Mouse (Mus musculus) kidney, adult 2 months (tissue): ENCODE measurements around the gene Washc1.

Experiments
- CTCF ChIP-seq: fragments of 200-500 bp; conservative IDR thresholded peaks from 2 replicates; pipeline ENCODE4 v1.5.1; 2011; ENCODE audit warnings: low read depth, mild to moderate bottlenecking, control low read depth, low read length, moderate library complexity, mixed read lengths; ENCODE audit not compliant: insufficient read depth, insufficient read length
- POLR2A ChIP-seq: fragments of 200-500 bp; IDR thresholded peaks from one replicate; pipeline ENCODE4 v1.6.1; 2011; ENCODE audit warnings: low read depth, low read length, control low read depth

DNA sequence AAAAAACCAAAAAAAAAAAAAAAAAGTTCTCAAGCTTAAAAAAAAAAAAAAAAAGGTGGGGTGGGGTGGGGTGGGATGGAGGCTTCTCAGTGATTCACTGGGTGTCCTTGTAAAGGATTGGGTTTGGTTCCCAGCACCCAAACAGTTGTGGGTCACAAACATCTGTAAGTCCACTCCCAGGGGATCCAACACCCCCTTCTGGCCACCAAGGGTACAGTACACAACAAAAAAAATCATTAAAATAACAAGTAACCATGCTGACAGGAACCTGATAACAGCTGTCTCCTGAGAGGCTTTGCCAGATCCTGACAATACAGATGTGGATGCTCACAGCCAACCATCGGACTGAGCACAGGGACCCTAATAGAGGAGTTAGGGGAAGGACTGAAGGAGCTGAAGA, 26.9 kb upstream of the Washc1 start:
- no peak for TF ChIP-seq POLR2A
- TF ChIP-seq CTCF = no peak
